ENCODE assay signal across 22 mouse cellular contexts in genomic region chr9:33067521-33067920, GRCm38 (mm10).
"Had no signal": no experiment of that assay in that cellular context is flagged by ENCODE, and none has a peak within 500 bp of the region (broad histone marks: within the 10 kb centered on the region; RNA-seq: fewer than 3 reads in every experiment).

No protein-coding gene starts in this region.

- H3K36me3 ChIP-seq: lung, embryonic 15.5 days; midbrain, embryonic 10.5 days; midbrain, embryonic 12.5 days; neural tube, embryonic 13.5 days; neural tube, embryonic 15.5 days had no signal

- H3K4me3 ChIP-seq: lung, embryonic 15.5 days; megakaryocyte, embryonic 14.5 days; midbrain, embryonic 10.5 days; midbrain, embryonic 12.5 days; myocyte; neural tube, embryonic 13.5 days; neural tube, embryonic 15.5 days had no signal

- H3K4me1 ChIP-seq: lung, embryonic 15.5 days; megakaryocyte, embryonic 14.5 days had no signal

- H3K27me3 ChIP-seq: lung, embryonic 15.5 days had no signal

- ATAC-seq: lung, postnatal 0 days; midbrain, embryonic 16.5 days had no signal

- H3K9me3 ChIP-seq: lung, embryonic 15.5 days; megakaryocyte, embryonic 14.5 days; midbrain, embryonic 10.5 days; midbrain, embryonic 12.5 days; neural tube, embryonic 13.5 days; neural tube, embryonic 15.5 days had no signal

- H3K27ac ChIP-seq: lung, embryonic 15.5 days; macrophage; midbrain, embryonic 10.5 days; midbrain, embryonic 12.5 days; neural tube, embryonic 13.5 days; neural tube, embryonic 15.5 days had no signal

- H3K9ac ChIP-seq: lung, embryonic 15.5 days; midbrain, embryonic 12.5 days; neural tube, embryonic 13.5 days; neural tube, embryonic 15.5 days had no signal

- H3K4me2 ChIP-seq: lung, embryonic 15.5 days; midbrain, embryonic 12.5 days; neural tube, embryonic 13.5 days; neural tube, embryonic 15.5 days had no signal

- DNase-seq: lung, adult 2 months; lung, postnatal 14 days; lung, postnatal 36 days; midbrain, embryonic 14.5 days; retina, postnatal 1 day; right cerebral cortex, adult 18-20 months; right cerebral cortex, postnatal 25 days; right cerebral cortex, postnatal 4 days; spleen, adult 18-20 months; thymus, adult 18-20 months; thymus, postnatal 14 days; thymus, postnatal 36 days had no signal
